Mouse (Mus musculus) heart, postnatal 0 days (tissue): ENCODE data around the gene Fgd3.

ENCODE experiments used
- CTCF ChIP-seq: IDR thresholded peaks from 2 replicates; pipeline ENCODE4 v1.5.1; 2016; ENCODE audit warnings: antibody characterized with exemption, control low read depth, low read depth
- EP300 ChIP-seq: IDR thresholded peaks from 2 replicates; pipeline ENCODE4 v1.6.1; 2016; ENCODE audit warnings: antibody characterized with exemption, low read depth

- TF ChIP-seq CTCF (no peak), EP300 (no peak)
Observed at GRCm38 (mm10) chr13:49306771-49307310, 13.3 kb downstream of the Fgd3 start.
